Mouse (Mus musculus) heart, postnatal 0 days (tissue): ENCODE results near the gene Ppp2r1b. TPM values are rescaled to one million over a fixed set of nuclear protein-coding genes. Genes with fewer than 3 reads are reported as not detected.
A peak's percentile ranks its signal among the peaks of the same experiment; 100 is the strongest.

Experiments used
- ATAC-seq: fragments of 200-750 bp; cut with Nextera tagmentation; 2 replicates; pipeline ENCODE4 v1.8.0; 2017; ENCODE audit warnings: low read depth, moderate number of reproducible peaks, moderate library complexity; ENCODE audit not compliant: insufficient read depth
- DNase-seq: peaks from one replicate; pipeline ENCODE4 v3.0.0-alpha.2; 2016; ENCODE audit warnings: low spot score
- H3K27ac ChIP-seq: fragments of 300-500 bp; sonication (generic); 2 replicates; pipeline ENCODE4 v1.5.1; 2014; ENCODE audit warnings: low read depth, mild to moderate bottlenecking
- H3K27me3 ChIP-seq: fragments of 300-500 bp; sonication (generic); 2 replicates; pipeline ENCODE4 v1.6.1; 2014; ENCODE audit warnings: low read length, mixed read lengths; ENCODE audit not compliant: control insufficient read depth, insufficient read depth
- H3K36me3 ChIP-seq: fragments of 300-500 bp; sonication (generic); replicated peaks from 2 replicates; pipeline ENCODE4 v1.6.1; 2014; ENCODE audit warnings: low read length, mixed read lengths; ENCODE audit not compliant: control insufficient read depth, insufficient read depth
- H3K4me1 ChIP-seq: fragments of 300-500 bp; sonication (generic); 2 replicates; pipeline ENCODE4 v1.6.1; 2014; ENCODE audit warnings: antibody characterized with exemption; ENCODE audit not compliant: control insufficient read depth, insufficient read depth
- H3K4me2 ChIP-seq: fragments of 300-500 bp; sonication (generic); 2 replicates; pipeline ENCODE4 v1.6.1; 2014; ENCODE audit warnings: low read depth, mild to moderate bottlenecking, low read length, moderate library complexity
- H3K4me3 ChIP-seq: fragments of 300-500 bp; sonication (generic); 2 replicates; pipeline ENCODE4 v1.5.1; 2014; ENCODE audit warnings: low read depth, low read length
- H3K9ac ChIP-seq: fragments of 300-500 bp; sonication (generic); replicated peaks from 2 replicates; pipeline ENCODE4 v1.6.1; 2014; ENCODE audit warnings: low read depth, low read length, mixed read lengths
- H3K9me3 ChIP-seq: fragments of 300-500 bp; sonication (generic); replicated peaks from 2 replicates; pipeline ENCODE4 v1.6.1; 2016; ENCODE audit warnings: low read length; ENCODE audit not compliant: control insufficient read depth
- CTCF ChIP-seq: IDR thresholded peaks from 2 replicates; pipeline ENCODE4 v1.5.1; 2016; ENCODE audit warnings: antibody characterized with exemption, control low read depth, low read depth
- EP300 ChIP-seq: IDR thresholded peaks from 2 replicates; pipeline ENCODE4 v1.6.1; 2016; ENCODE audit warnings: antibody characterized with exemption, low read depth
- WGBS: fragments of 180-500 bp; shearing (Covaris S2); extraction: QIAGEN DNeasy Blood & Tissue Kit; methylation state at CpG from one replicate; pipeline ENCODE4 v1.1.7; 2014; 5-methylcytosine and 5-hydroxymethylcytosine counted together
- polyA plus RNA-seq: library from polyadenylated mRNA; unstranded; fragments of >200 nt; fragmentation: Nextera tagmentation; extraction: Ambion mirVana; gene quantifications from 2 replicates; pipeline ENCODE4 v1.2.1, GENCODE M21; 2015
- total RNA-seq: library from RNA; depleted of rRNA; stranded (reverse); fragments of >200 nt; gene quantifications from 2 replicates; pipeline ENCODE4 v1.2.3, GENCODE M21; 2014; ENCODE audit warnings: low replicate concordance

The Ppp2r1b gene
- total and polyA plus RNA-seq, 2 experiments from 2014 or later: 15.3 to 17.8 TPM

DNA sequence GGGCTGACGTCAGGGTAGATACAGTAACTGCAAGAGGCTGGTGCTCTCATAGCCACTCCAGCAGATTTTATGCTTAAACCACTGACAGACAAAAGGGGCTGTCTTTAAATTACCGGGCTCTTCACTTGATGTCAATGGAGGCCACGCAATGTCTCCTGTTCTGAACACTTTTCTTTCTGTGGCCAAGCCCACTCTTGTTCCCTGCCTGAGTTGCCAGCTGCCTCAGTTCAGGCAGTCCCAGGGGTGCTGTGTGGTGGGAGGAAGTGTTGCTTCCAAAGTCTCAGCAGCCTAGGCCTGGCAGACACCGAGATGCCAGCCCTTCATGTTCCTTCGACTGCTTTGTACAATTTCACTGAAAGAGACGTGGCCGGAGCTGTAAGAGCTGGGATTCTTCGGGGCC, 39.0 kb downstream of the Ppp2r1b start:
- Histone ChIP-seq H3K27me3 (no peaks in the 10 kb centered on the region), H3K27ac (peak overlapping the region; percentile 52), H3K9me3 (no peaks in the 10 kb centered on the region), H3K36me3 (peaks cover 30% of the 10 kb centered on the region), H3K4me3 (no peak overlapping the region), H3K9ac (no peak overlapping the region), H3K4me2 (no peak overlapping the region), H3K4me1 (peaks cover 11% of the 10 kb centered on the region)
- ATAC-seq: no peak; the same call in 1 of the 2 replicates
- TF ChIP-seq CTCF: no peak
- TF ChIP-seq EP300: no peak
- 75% methylated on average over 8 of the region's 8 CpGs for WGBS
- no peak for DNase-seq

- 65% methylated on average over 10 of the region's 10 CpGs for WGBS
- peak; percentile 43 for ATAC-seq
- no peaks in the 10 kb centered on the region for H3K27me3 ChIP-seq
- H3K4me1 ChIP-seq: peaks cover 11% of the 10 kb centered on the region
- no peak overlapping the region for H3K4me3 ChIP-seq
- no peak overlapping the region for H3K9ac ChIP-seq
- no peak for TF ChIP-seq CTCF
- no peak for TF ChIP-seq EP300
- peak overlapping the region; percentile 58 for H3K27ac ChIP-seq
- H3K9me3 ChIP-seq: no peaks in the 10 kb centered on the region
- peaks cover 21% of the 10 kb centered on the region for H3K36me3 ChIP-seq
- DNase-seq: peak; percentile 41
- H3K4me2 ChIP-seq: no peak overlapping the region
These were observed 39.9 kb downstream of the Ppp2r1b start for GRCm38 (mm10) chr9:50884741-50885599.

DNA sequence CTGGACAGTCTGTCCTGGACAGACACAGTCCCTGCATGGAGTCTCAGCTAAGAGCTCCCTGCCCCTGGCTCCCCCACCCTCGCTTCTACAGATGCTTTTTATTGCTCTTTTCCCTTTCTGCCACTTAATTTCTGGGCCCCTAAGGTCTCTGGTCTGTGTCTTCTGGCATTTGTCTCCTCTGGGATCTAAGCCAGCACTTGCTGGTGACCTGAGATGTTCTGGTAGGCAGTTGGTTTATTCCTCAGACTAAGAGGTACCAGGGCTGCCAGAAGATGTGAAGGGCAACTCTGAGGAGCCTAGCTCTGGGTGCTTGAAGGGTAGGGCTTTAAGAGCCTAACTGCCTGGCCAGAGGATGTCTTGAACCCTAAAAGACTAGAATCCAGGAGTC, 40.5 kb downstream of the Ppp2r1b start:
- WGBS: 55% methylated on average over 1 of the region's 1 CpGs
- no peaks in the 10 kb centered on the region for H3K9me3 ChIP-seq
- H3K4me1 ChIP-seq: peaks cover 11% of the 10 kb centered on the region
- DNase-seq (no peak), ATAC-seq (no peak)
- no peak overlapping the region for H3K4me3 ChIP-seq
- no peak for TF ChIP-seq EP300
- no peak for TF ChIP-seq CTCF
- no peak overlapping the region for H3K9ac ChIP-seq
- H3K4me2 ChIP-seq: no peak overlapping the region
- H3K27ac ChIP-seq: peak overlapping the region; percentile 58
- H3K36me3 ChIP-seq: peaks cover 15% of the 10 kb centered on the region
- no peaks in the 10 kb centered on the region for H3K27me3 ChIP-seq

DNA sequence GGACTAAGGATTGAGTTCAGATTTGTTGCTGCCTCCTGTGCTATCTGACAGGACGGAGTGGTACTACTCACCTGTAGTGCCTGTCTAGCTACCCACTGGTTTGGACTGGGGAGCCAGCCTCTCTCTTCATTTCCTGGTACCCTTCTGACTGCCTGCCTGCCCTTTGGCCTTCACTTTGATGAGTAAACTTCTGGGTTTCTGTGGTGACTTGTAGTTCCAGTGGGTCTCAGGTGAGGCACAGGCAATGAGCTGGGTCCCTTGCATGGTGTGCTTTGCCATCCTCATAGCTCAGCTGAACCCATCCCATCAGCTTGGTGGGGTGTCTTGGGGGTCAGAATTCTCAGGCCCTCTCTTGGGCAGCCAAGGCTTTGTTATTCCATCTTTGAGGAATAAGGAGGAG, 41.8 kb downstream of the Ppp2r1b start:
- Histone ChIP-seq H3K4me3 (no peak overlapping the region), H3K9ac (no peak overlapping the region), H3K4me1 (peaks cover 11% of the 10 kb centered on the region), H3K4me2 (no peak overlapping the region), H3K9me3 (no peaks in the 10 kb centered on the region), H3K36me3 (peaks cover 14% of the 10 kb centered on the region; the same call in 1 of the 2 replicates), H3K27me3 (no peaks in the 10 kb centered on the region), H3K27ac (no peak overlapping the region)
- WGBS: 95% methylated on average over 1 of the region's 1 CpGs
- DNase-seq (no peak), ATAC-seq (no peak)
- TF ChIP-seq EP300 (no peak), CTCF (no peak)

GRCm38 (mm10) chr9:50887351-50887750, 42.2 kb downstream of the Ppp2r1b start:
- peaks cover 11% of the 10 kb centered on the region for H3K4me1 ChIP-seq
- DNase-seq (peak; percentile 32), ATAC-seq (no peak; the same call in 1 of the 2 replicates)
- no peaks in the 10 kb centered on the region for H3K27me3 ChIP-seq
- H3K9me3 ChIP-seq: no peaks in the 10 kb centered on the region
- no peak overlapping the region for H3K9ac ChIP-seq
- H3K4me2 ChIP-seq: no peak overlapping the region
- H3K36me3 ChIP-seq: peaks cover 15% of the 10 kb centered on the region
- 31% methylated on average over 4 of the region's 4 CpGs for WGBS
- no peak for TF ChIP-seq EP300
- no peak for TF ChIP-seq CTCF
- no peak overlapping the region for H3K4me3 ChIP-seq
- 0 out of 2 replicates have a peak overlapping the region, but pooled peaks have one; percentile 3 for H3K27ac ChIP-seq
